Mouse (Mus musculus) bone marrow macrophage, adult 2 months (primary cell): Measurements from ENCODE around the gene Nkx6-1.

Experiments used
- CTCF ChIP-seq: IDR thresholded peaks from 2 replicates; pipeline ENCODE4 v1.5.1; 2012; ENCODE audit warnings: low read depth, mild to moderate bottlenecking, low read length, moderate library complexity
- POLR2A ChIP-seq: IDR thresholded peaks from 2 replicates; pipeline ENCODE4 v1.6.1; 2012; ENCODE audit warnings: mild to moderate bottlenecking, low read depth, low read length, borderline replicate concordance

DNA sequence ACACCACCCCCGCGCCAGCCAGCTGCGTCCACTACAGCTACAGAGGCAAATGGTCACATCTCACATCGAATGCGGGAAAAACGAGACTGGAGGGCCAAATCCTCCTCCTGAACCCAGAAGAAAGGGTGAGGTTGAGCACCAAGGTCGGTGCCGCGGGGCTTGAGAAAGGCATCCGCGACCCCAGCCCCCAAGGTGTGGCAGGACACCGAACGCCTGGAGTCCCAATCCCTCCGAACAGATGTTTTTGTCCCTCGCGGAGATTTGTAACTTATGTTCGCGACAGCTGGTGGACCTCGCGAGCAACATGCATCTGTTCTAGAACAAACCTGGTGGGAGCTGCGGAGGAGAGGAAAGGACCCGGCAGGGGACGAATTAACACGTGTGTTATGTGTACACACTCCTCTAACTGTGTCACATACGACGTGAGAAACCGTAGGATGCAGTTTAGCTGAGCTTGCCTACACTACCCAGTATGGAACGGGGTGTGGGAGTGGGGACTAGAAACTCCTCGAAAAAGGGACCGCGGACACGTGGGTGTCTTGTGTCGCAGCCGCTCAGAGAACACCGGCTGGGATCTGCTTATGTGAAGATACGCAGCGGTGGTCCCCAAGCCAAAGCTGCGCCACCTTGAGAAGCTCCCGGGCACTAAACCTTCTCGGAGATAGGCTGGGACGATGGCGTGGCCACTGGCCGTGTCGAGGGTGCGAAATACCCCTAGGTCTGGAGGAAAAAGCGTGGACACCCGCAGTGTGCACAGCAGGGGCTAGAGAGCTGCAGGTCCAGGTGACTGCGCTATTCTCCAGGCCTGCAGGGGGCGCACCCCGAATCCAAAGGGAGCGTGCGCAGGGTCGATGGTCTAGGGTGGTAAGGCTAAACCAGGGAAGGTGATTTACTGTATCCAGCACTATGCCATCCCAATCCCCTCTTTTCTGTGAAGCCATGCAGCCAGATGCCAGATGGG, 16.8 kb downstream of the Nkx6-1 start:
- no peak; the same call in 1 of the 2 replicates for TF ChIP-seq CTCF
- TF ChIP-seq POLR2A = no peak
